Mouse (Mus musculus) midbrain, embryonic 16.5 days (tissue): Measurements from ENCODE around the gene Plaur. TPM values are rescaled to one million over a fixed set of nuclear protein-coding genes. Genes with fewer than 3 reads are reported as not detected.

Experiments
- ATAC-seq: fragments of 200-750 bp; cut with Nextera tagmentation; 2 replicates; pipeline ENCODE4 v1.8.0; 2017; ENCODE audit warnings: moderate TSS enrichment
- H3K27ac ChIP-seq: fragments of 300-500 bp; sonication (generic); 2 replicates; pipeline ENCODE4 v1.5.1; 2014; ENCODE audit warnings: mild to moderate bottlenecking, low read length, mixed read lengths
- H3K27me3 ChIP-seq: fragments of 300-500 bp; sonication (generic); 2 replicates; pipeline ENCODE4 v1.6.1; 2014; ENCODE audit warnings: low read depth, low read length, mixed read lengths; ENCODE audit not compliant: control insufficient read depth, insufficient read depth
- H3K36me3 ChIP-seq: fragments of 300-500 bp; sonication (generic); 2 replicates; pipeline ENCODE4 v1.6.1; 2014; ENCODE audit warnings: mild to moderate bottlenecking, low read length, moderate library complexity, mixed read lengths; ENCODE audit not compliant: control insufficient read depth, insufficient read depth
- H3K4me1 ChIP-seq: fragments of 300-500 bp; sonication (generic); 2 replicates; pipeline ENCODE4 v1.6.1; 2014; ENCODE audit warnings: mild to moderate bottlenecking, low read length, mixed read lengths; ENCODE audit not compliant: control insufficient read depth, insufficient read depth
- H3K4me2 ChIP-seq: fragments of 300-500 bp; sonication (generic); 2 replicates; pipeline ENCODE4 v1.6.1; 2014; ENCODE audit warnings: mild to moderate bottlenecking, low read length, mixed read lengths
- H3K4me3 ChIP-seq: fragments of 300-500 bp; sonication (generic); 2 replicates; pipeline ENCODE4 v1.5.1; 2014; ENCODE audit warnings: low read depth, mild to moderate bottlenecking, low read length, moderate library complexity, mixed read lengths
- H3K9ac ChIP-seq: fragments of 300-500 bp; sonication (generic); 2 replicates; pipeline ENCODE4 v1.6.1; 2014; ENCODE audit warnings: low read depth, low read length, mixed read lengths
- H3K9me3 ChIP-seq: fragments of 300-500 bp; sonication (generic); replicated peaks from 2 replicates; pipeline ENCODE4 v1.6.1; 2014; ENCODE audit warnings: mild to moderate bottlenecking, low read length, mixed read lengths; ENCODE audit not compliant: control insufficient read depth, poor library complexity, severe bottlenecking
- WGBS: fragments of 180-500 bp; shearing (Covaris S2); extraction: QIAGEN DNeasy Blood & Tissue Kit; methylation state at CpG from one replicate; pipeline ENCODE4 v1.1.7; 2014; 5-methylcytosine and 5-hydroxymethylcytosine counted together
- polyA plus RNA-seq: library from polyadenylated mRNA; unstranded; fragments of >200 nt; fragmentation: Nextera tagmentation; extraction: Ambion mirVana; gene quantifications from 2 replicates; pipeline ENCODE4 v1.2.1, GENCODE M21; 2015

Plaur gene
- polyA plus RNA-seq, 1 experiment from 2014 or later: 1.6 TPM

GRCm38 (mm10) chr7:24499856-24500577, 37.7 kb downstream of the Plaur start:
- Histone ChIP-seq H3K9me3 (no peaks in the 10 kb centered on the region), H3K9ac (no peak overlapping the region), H3K4me1 (no peaks in the 10 kb centered on the region), H3K27ac (no peak overlapping the region), H3K4me2 (no peak overlapping the region), H3K27me3 (no peaks in the 10 kb centered on the region), H3K4me3 (no peak overlapping the region), H3K36me3 (peaks cover 16% of the 10 kb centered on the region)
- 23% methylated on average over 43 of the region's 43 CpGs for WGBS
- ATAC-seq: 0 out of 2 replicates have a peak, but pooled peaks have one; percentile 5

- no peaks in the 10 kb centered on the region for H3K9me3 ChIP-seq
- no peak overlapping the region for H3K4me2 ChIP-seq
- ATAC-seq: no peak
- no peak overlapping the region for H3K27ac ChIP-seq
- peaks cover 7% of the 10 kb centered on the region for H3K4me1 ChIP-seq
- no peak overlapping the region for H3K4me3 ChIP-seq
- peaks cover 16% of the 10 kb centered on the region for H3K36me3 ChIP-seq
- no peaks in the 10 kb centered on the region for H3K27me3 ChIP-seq
- 40% methylated on average over 7 of the region's 7 CpGs for WGBS
- no peak overlapping the region for H3K9ac ChIP-seq
Observed at GRCm38 (mm10) chr7:24500929-24501328, 38.6 kb downstream of the Plaur start.

- Histone ChIP-seq H3K4me2 (no peak overlapping the region), H3K4me3 (no peak overlapping the region), H3K9ac (no peak overlapping the region), H3K27ac (no peak overlapping the region), H3K9me3 (no peaks in the 10 kb centered on the region), H3K36me3 (peaks cover 16% of the 10 kb centered on the region), H3K4me1 (peaks cover 13% of the 10 kb centered on the region), H3K27me3 (no peaks in the 10 kb centered on the region)
- no peak for ATAC-seq
- 57% methylated on average over 21 of the region's 21 CpGs for WGBS
Observed at GRCm38 (mm10) chr7:24501492-24501891, 39.2 kb downstream of the Plaur start.

- ATAC-seq: no peak
- Histone ChIP-seq H3K27ac (no peak overlapping the region; the same call in 1 of the 2 replicates), H3K4me3 (no peak overlapping the region), H3K27me3 (no peaks in the 10 kb centered on the region), H3K9me3 (no peaks in the 10 kb centered on the region), H3K4me2 (no peak overlapping the region), H3K4me1 (peaks cover 21% of the 10 kb centered on the region), H3K9ac (no peak overlapping the region), H3K36me3 (peaks cover 16% of the 10 kb centered on the region)
- 5% methylated on average over 7 of the region's 10 CpGs for WGBS
Observed at GRCm38 (mm10) chr7:24504004-24504403, 41.7 kb downstream of the Plaur start.

- H3K4me1 ChIP-seq: peaks cover 29% of the 10 kb centered on the region
- WGBS: 21% methylated on average over 4 of the region's 4 CpGs
- no peaks in the 10 kb centered on the region for H3K9me3 ChIP-seq
- no peaks in the 10 kb centered on the region for H3K27me3 ChIP-seq
- H3K4me2 ChIP-seq: no peak overlapping the region
- ATAC-seq: no peak
- peaks cover 16% of the 10 kb centered on the region for H3K36me3 ChIP-seq
- H3K4me3 ChIP-seq: no peak overlapping the region
- H3K27ac ChIP-seq: peak overlapping the region; percentile 99
- H3K9ac ChIP-seq: no peak overlapping the region
Observed at GRCm38 (mm10) chr7:24504868-24505267, 42.6 kb downstream of the Plaur start.

GRCm38 (mm10) chr7:24505447-24506064, 43.3 kb downstream of the Plaur start:
- peaks cover 35% of the 10 kb centered on the region for H3K4me1 ChIP-seq
- ATAC-seq: no peak
- H3K27ac ChIP-seq: peak overlapping the region; percentile 99
- H3K4me2 ChIP-seq: peak overlapping the region; percentile 79
- H3K36me3 ChIP-seq: peaks cover 15% of the 10 kb centered on the region
- 7% methylated on average over 15 of the region's 15 CpGs for WGBS
- H3K9me3 ChIP-seq: no peaks in the 10 kb centered on the region
- no peaks in the 10 kb centered on the region for H3K27me3 ChIP-seq
- H3K4me3 ChIP-seq: peak overlapping the region; percentile 65; the same call in 1 of the 2 replicates
- H3K9ac ChIP-seq: peak overlapping the region; percentile 43; the same call in 1 of the 2 replicates

- no peaks in the 10 kb centered on the region for H3K9me3 ChIP-seq
- H3K4me2 ChIP-seq: peak overlapping the region; percentile 79
- H3K36me3 ChIP-seq: peaks cover 12% of the 10 kb centered on the region
- no peak for ATAC-seq
- H3K4me1 ChIP-seq: peaks cover 37% of the 10 kb centered on the region
- peak overlapping the region; percentile 43; the same call in 1 of the 2 replicates for H3K9ac ChIP-seq
- H3K27ac ChIP-seq: peak overlapping the region; percentile 99
- peak overlapping the region; percentile 65 for H3K4me3 ChIP-seq
- H3K27me3 ChIP-seq: no peaks in the 10 kb centered on the region
- WGBS: 9% methylated on average over 3 of the region's 3 CpGs
Observed at GRCm38 (mm10) chr7:24506065-24506459, 43.8 kb downstream of the Plaur start.

- peaks cover 37% of the 10 kb centered on the region for H3K4me1 ChIP-seq
- WGBS: under 1% methylated on average over 12 of the region's 12 CpGs
- peak overlapping the region; percentile 91 for H3K9ac ChIP-seq
- peak overlapping the region; percentile 99 for H3K27ac ChIP-seq
- H3K4me3 ChIP-seq: peak overlapping the region; percentile 65
- H3K9me3 ChIP-seq: no peaks in the 10 kb centered on the region
- no peaks in the 10 kb centered on the region for H3K27me3 ChIP-seq
- H3K36me3 ChIP-seq: peaks cover 9% of the 10 kb centered on the region
- H3K4me2 ChIP-seq: peak overlapping the region; percentile 79
- peak; percentile 12; the same call in 1 of the 2 replicates for ATAC-seq
Observed at GRCm38 (mm10) chr7:24506476-24506837, 44.2 kb downstream of the Plaur start.
